15 mouse cellular contexts compared by ENCODE assay signal in the genomic region with DNA sequence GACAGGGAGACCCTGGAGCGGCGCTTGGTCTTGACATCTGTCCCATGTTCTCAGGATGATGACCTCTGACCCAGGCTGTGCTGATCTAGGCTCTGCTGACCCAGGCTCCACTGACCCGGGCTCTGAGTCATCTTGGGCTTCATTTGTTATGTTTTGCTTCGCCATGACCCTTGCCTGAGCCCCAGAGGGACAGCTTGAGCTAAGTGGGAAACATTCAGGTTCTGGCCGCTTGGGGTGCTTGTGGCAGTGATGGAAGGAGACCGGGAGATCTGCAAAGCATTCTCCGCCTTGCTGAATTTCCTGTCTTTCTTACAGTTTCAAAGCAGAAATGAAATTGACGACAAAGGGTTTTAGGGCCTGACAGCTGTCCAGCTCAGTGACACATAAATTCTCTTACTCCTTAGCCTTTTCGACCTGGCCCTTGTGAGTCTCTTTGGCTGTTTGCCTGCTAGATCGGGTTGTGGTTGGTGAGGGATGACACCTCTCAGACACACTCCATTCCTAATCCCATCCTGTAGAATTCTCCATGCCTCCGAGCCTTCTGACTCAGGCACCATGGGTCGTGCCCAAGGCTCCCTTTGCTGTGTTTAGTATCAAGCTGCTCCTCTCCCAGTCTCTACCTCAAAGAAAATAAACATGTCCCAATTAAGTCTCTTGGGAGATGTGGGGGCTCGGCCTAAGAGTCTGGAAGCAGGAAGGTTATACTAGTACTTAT. TPM values are rescaled to one million over a fixed set of nuclear protein-coding genes. Genes with fewer than 3 reads are reported as not detected.
DNase-seq lines count a peak whose midpoint lies in the region; ATAC-seq and TF ChIP-seq lines count a peak whose summit lies in the region.
"Had no signal": no experiment of that assay in that cellular context is flagged by ENCODE, and none has a peak within 500 bp of the region (broad histone marks: within the 10 kb centered on the region; RNA-seq: fewer than 3 reads in every experiment).

No protein-coding gene starts in this region.

- ATAC-seq in forebrain, embryonic 13.5 days = no peak
- ATAC-seq in forebrain, embryonic 14.5 days = no peak
- ATAC-seq in hindbrain, postnatal 0 days = no peak
- ATAC-seq in hindbrain, embryonic 11.5 days (ENCODE audit: low FRiP score) = no peak
- no peak for ATAC-seq in lung, embryonic 15.5 days (ENCODE audit: borderline replicate concordance, extremely low read depth, low FRiP score, low TSS enrichment)
- ATAC-seq: CD4-positive, CD25-positive, alpha-beta regulatory T cell, adult 4 months had no signal

- no peak for DNase-seq in forebrain, embryonic 14.5 days (ENCODE audit: low spot score)
- no peak for DNase-seq in hindbrain, postnatal 0 days (ENCODE audit: low spot score)
- DNase-seq in hindbrain, embryonic 11.5 days (ENCODE audit: low spot score) = no peak
- no peak for DNase-seq in lung, postnatal 25 days (ENCODE audit: low spot score)
- peak; percentile 71 for DNase-seq in adipocyte (ENCODE audit: low spot score)
- DNase-seq in MN1 (ENCODE audit: low spot score) = no peak
- DNase-seq: cerebellum, adult 8-10 months; left cerebral cortex, postnatal 4 days; thymus, postnatal 36 days had no signal

- TF ChIP-seq CTCF in hindbrain, postnatal 0 days (IDR thresholded peaks at IDR 0.05; ENCODE audit: low read depth) = peak; percentile 8; the same call in 1 of the 2 replicates

- H3K9ac ChIP-seq in forebrain, embryonic 13.5 days = no peak overlapping the region
- H3K9ac ChIP-seq in forebrain, embryonic 14.5 days (ENCODE audit: low read length) = no peak overlapping the region
- no peak overlapping the region for H3K9ac ChIP-seq in hindbrain, postnatal 0 days (replicated peaks; ENCODE audit: low read length)
- no peak overlapping the region for H3K9ac ChIP-seq in hindbrain, embryonic 11.5 days (ENCODE audit: low read depth, low read length)
- H3K9ac ChIP-seq in lung, embryonic 15.5 days = no peak overlapping the region

- WGBS in forebrain, embryonic 13.5 days = 77% methylated on average over 13 of the region's 13 CpGs
- WGBS in forebrain, embryonic 14.5 days = 75% methylated on average over 13 of the region's 13 CpGs
- 65% methylated on average over 13 of the region's 13 CpGs for WGBS in hindbrain, postnatal 0 days
- WGBS in hindbrain, embryonic 11.5 days = 61% methylated on average over 13 of the region's 13 CpGs
- 30% methylated on average over 13 of the region's 13 CpGs for WGBS in lung, embryonic 15.5 days

- H3K4me1 ChIP-seq in forebrain, embryonic 13.5 days = peaks cover 42% of the 10 kb centered on the region
- peaks cover 25% of the 10 kb centered on the region for H3K4me1 ChIP-seq in forebrain, embryonic 14.5 days (ENCODE audit: control insufficient read depth, insufficient read depth, low read length)
- H3K4me1 ChIP-seq in hindbrain, postnatal 0 days (ENCODE audit: insufficient read depth, low read length) = peaks cover 10% of the 10 kb centered on the region
- peaks cover 4% of the 10 kb centered on the region for H3K4me1 ChIP-seq in hindbrain, embryonic 11.5 days (replicated peaks; ENCODE audit: control insufficient read depth, insufficient read depth, low read length)
- peaks cover 45% of the 10 kb centered on the region for H3K4me1 ChIP-seq in lung, embryonic 15.5 days

- H3K27me3 ChIP-seq in forebrain, embryonic 13.5 days = peaks cover 21% of the 10 kb centered on the region
- peaks cover 4% of the 10 kb centered on the region; the same call in 1 of the 2 replicates for H3K27me3 ChIP-seq in forebrain, embryonic 14.5 days (replicated peaks; ENCODE audit: control insufficient read depth, insufficient read depth, low read length)
- H3K27me3 ChIP-seq in hindbrain, postnatal 0 days (ENCODE audit: insufficient read depth, low read length) = no peaks in the 10 kb centered on the region
- no peaks in the 10 kb centered on the region; the same call in 1 of the 2 replicates for H3K27me3 ChIP-seq in hindbrain, embryonic 11.5 days (ENCODE audit: control insufficient read depth, insufficient read depth, low read length)
- H3K27me3 ChIP-seq in lung, embryonic 15.5 days = no peaks in the 10 kb centered on the region
- H3K27me3 ChIP-seq: embryonic facial prominence, embryonic 15.5 days had no signal

- H3K9me3 ChIP-seq in forebrain, embryonic 13.5 days (replicated peaks) = no peaks in the 10 kb centered on the region
- H3K9me3 ChIP-seq in forebrain, embryonic 14.5 days (replicated peaks; ENCODE audit: control insufficient read depth, low read length) = no peaks in the 10 kb centered on the region
- no peaks in the 10 kb centered on the region for H3K9me3 ChIP-seq in hindbrain, postnatal 0 days (ENCODE audit: low read length)
- H3K9me3 ChIP-seq in hindbrain, embryonic 11.5 days (ENCODE audit: control insufficient read depth, low read length) = no peaks in the 10 kb centered on the region
- no peaks in the 10 kb centered on the region for H3K9me3 ChIP-seq in lung, embryonic 15.5 days
- H3K9me3 ChIP-seq: embryonic facial prominence, embryonic 15.5 days; hindbrain, embryonic 10.5 days had no signal

- H3K4me3 ChIP-seq in forebrain, embryonic 13.5 days = no peak overlapping the region
- H3K4me3 ChIP-seq in forebrain, embryonic 14.5 days (ENCODE audit: low read depth, low read length) = no peak overlapping the region
- no peak overlapping the region for H3K4me3 ChIP-seq in hindbrain, postnatal 0 days (ENCODE audit: low read length)
- no peak overlapping the region for H3K4me3 ChIP-seq in hindbrain, embryonic 11.5 days (ENCODE audit: low read depth, low read length)
- no peak overlapping the region for H3K4me3 ChIP-seq in lung, embryonic 15.5 days
- H3K4me3 ChIP-seq: embryonic facial prominence, embryonic 15.5 days; hindbrain, embryonic 10.5 days; layer of hippocampus, adult 2 months had no signal

- H3K27ac ChIP-seq in forebrain, embryonic 13.5 days = peak overlapping the region; percentile 75; the same call in 1 of the 2 replicates
- H3K27ac ChIP-seq in forebrain, embryonic 14.5 days (ENCODE audit: low read depth, low read length) = no peak overlapping the region
- H3K27ac ChIP-seq in hindbrain, postnatal 0 days = no peak overlapping the region
- H3K27ac ChIP-seq in hindbrain, embryonic 11.5 days (ENCODE audit: low read depth, low read length) = no peak overlapping the region
- peak overlapping the region; percentile 4; the same call in 1 of the 2 replicates for H3K27ac ChIP-seq in lung, embryonic 15.5 days
- H3K27ac ChIP-seq: hindbrain, embryonic 10.5 days had no signal

- no peaks in the 10 kb centered on the region for H3K36me3 ChIP-seq in forebrain, embryonic 13.5 days (ENCODE audit: poor library complexity, severe bottlenecking)
- no peaks in the 10 kb centered on the region for H3K36me3 ChIP-seq in forebrain, embryonic 14.5 days (ENCODE audit: control insufficient read depth, insufficient read depth, low read length)
- H3K36me3 ChIP-seq in hindbrain, postnatal 0 days (ENCODE audit: insufficient read depth, low read length) = no peaks in the 10 kb centered on the region
- H3K36me3 ChIP-seq in hindbrain, embryonic 11.5 days (ENCODE audit: control insufficient read depth, insufficient read depth, low read length) = no peaks in the 10 kb centered on the region
- no peaks in the 10 kb centered on the region for H3K36me3 ChIP-seq in lung, embryonic 15.5 days
- H3K36me3 ChIP-seq: embryonic facial prominence, embryonic 15.5 days; hindbrain, embryonic 10.5 days had no signal

- H3K4me2 ChIP-seq in forebrain, embryonic 13.5 days = no peak overlapping the region
- no peak overlapping the region for H3K4me2 ChIP-seq in forebrain, embryonic 14.5 days (ENCODE audit: low read length)
- no peak overlapping the region for H3K4me2 ChIP-seq in hindbrain, postnatal 0 days (ENCODE audit: low read depth, low read length)
- no peak overlapping the region for H3K4me2 ChIP-seq in hindbrain, embryonic 11.5 days (replicated peaks; ENCODE audit: low read depth, low read length)
- no peak overlapping the region for H3K4me2 ChIP-seq in lung, embryonic 15.5 days

RNA-seq across cellular contexts. Expression of gene C1qtnf1, which starts 3.2 kb away (rescaled TPM):
- polyA plus RNA-seq in forebrain, embryonic 13.5 days (2015; fragmentation: Nextera tagmentation; extraction: Ambion mirVana) = 1.6 and 2.0 TPM in 2 replicates
- polyA plus RNA-seq in forebrain, embryonic 14.5 days (2014; fragmentation: Nextera tagmentation; extraction: Ambion mirVana) = 2.3 and 3.0 TPM in 2 replicates
- total RNA-seq in hindbrain, postnatal 0 days (2014; rRNA removed) = 5.4 TPM in 2 replicates
- polyA plus RNA-seq in hindbrain, postnatal 0 days (2015; fragmentation: Nextera tagmentation; extraction: Ambion mirVana) = 3.5 and 4.3 TPM in 2 replicates
- polyA plus RNA-seq in hindbrain, embryonic 11.5 days (2014; fragmentation: Nextera tagmentation; extraction: Ambion mirVana) = 1.1 and 2.5 TPM in 2 replicates
- 6.9 and 7.6 TPM in 2 replicates for polyA plus RNA-seq in lung, embryonic 15.5 days (2015; fragmentation: Nextera tagmentation; extraction: Ambion mirVana)
- polyA plus RNA-seq: CD4-positive, CD25-positive, alpha-beta regulatory T cell, adult 4 months had no signal

RNA-seq across cellular contexts. Expression of gene Cant1, which starts 5.9 kb away (rescaled TPM):
- polyA plus RNA-seq in forebrain, embryonic 13.5 days (2015; fragmentation: Nextera tagmentation; extraction: Ambion mirVana) = 20.2 and 20.3 TPM in 2 replicates
- polyA plus RNA-seq in forebrain, embryonic 14.5 days (2014; fragmentation: Nextera tagmentation; extraction: Ambion mirVana) = 21.4 and 22.8 TPM in 2 replicates
- 47.9 and 51.7 TPM in 2 replicates for total RNA-seq in hindbrain, postnatal 0 days (2014; rRNA removed)
- 24.7 and 25.8 TPM in 2 replicates for polyA plus RNA-seq in hindbrain, postnatal 0 days (2015; fragmentation: Nextera tagmentation; extraction: Ambion mirVana)
- 21.0 and 21.1 TPM in 2 replicates for polyA plus RNA-seq in hindbrain, embryonic 11.5 days (2014; fragmentation: Nextera tagmentation; extraction: Ambion mirVana)
- 30.3 and 33.7 TPM in 2 replicates for polyA plus RNA-seq in lung, embryonic 15.5 days (2015; fragmentation: Nextera tagmentation; extraction: Ambion mirVana)

RNA-seq across cellular contexts. Expression of gene Lgals3bp, which starts 22.9 kb away (rescaled TPM):
- 1.1 and 1.3 TPM in 2 replicates for polyA plus RNA-seq in forebrain, embryonic 13.5 days (2015; fragmentation: Nextera tagmentation; extraction: Ambion mirVana)
- 3.0 TPM in 2 replicates for polyA plus RNA-seq in forebrain, embryonic 14.5 days (2014; fragmentation: Nextera tagmentation; extraction: Ambion mirVana)
- 25.5 and 30.6 TPM in 2 replicates for total RNA-seq in hindbrain, postnatal 0 days (2014; rRNA removed)
- polyA plus RNA-seq in hindbrain, postnatal 0 days (2015; fragmentation: Nextera tagmentation; extraction: Ambion mirVana) = 15.4 and 18.5 TPM in 2 replicates
- 1.9 and 2.7 TPM in 2 replicates for polyA plus RNA-seq in hindbrain, embryonic 11.5 days (2014; fragmentation: Nextera tagmentation; extraction: Ambion mirVana)
- polyA plus RNA-seq in lung, embryonic 15.5 days (2015; fragmentation: Nextera tagmentation; extraction: Ambion mirVana) = 4.9 and 6.9 TPM in 2 replicates

RNA-seq across cellular contexts. Expression of gene Engase, which starts 51.9 kb away (rescaled TPM):
- polyA plus RNA-seq in forebrain, embryonic 13.5 days (2015; fragmentation: Nextera tagmentation; extraction: Ambion mirVana) = 4.5 and 5.6 TPM in 2 replicates
- 3.9 and 4.9 TPM in 2 replicates for polyA plus RNA-seq in forebrain, embryonic 14.5 days (2014; fragmentation: Nextera tagmentation; extraction: Ambion mirVana)
- 9.0 and 20.7 TPM in 2 replicates for total RNA-seq in hindbrain, postnatal 0 days (2014; rRNA removed)
- 6.5 and 7.0 TPM in 2 replicates for polyA plus RNA-seq in hindbrain, postnatal 0 days (2015; fragmentation: Nextera tagmentation; extraction: Ambion mirVana)
- polyA plus RNA-seq in hindbrain, embryonic 11.5 days (2014; fragmentation: Nextera tagmentation; extraction: Ambion mirVana) = 4.7 and 4.8 TPM in 2 replicates
- 6.0 and 7.3 TPM in 2 replicates for polyA plus RNA-seq in lung, embryonic 15.5 days (2015; fragmentation: Nextera tagmentation; extraction: Ambion mirVana)

Comparison
In these comparisons a context has a peak if more than half of its experiments do, and no peak if none do; other contexts are left out.
1. H3K27ac ChIP-seq: peak in forebrain, embryonic 13.5 days (single experiment) and lung, embryonic 15.5 days (single experiment); none in forebrain, embryonic 14.5 days (single experiment), hindbrain, postnatal 0 days (single experiment) and hindbrain, embryonic 11.5 days (single experiment).